Mouse (Mus musculus) spleen, adult 2 months (tissue): ENCODE measurements around the gene Bloc1s5.

ENCODE experiments used
- CTCF ChIP-seq: fragments of 200-500 bp; IDR thresholded peaks from 2 replicates; pipeline ENCODE4 v1.5.1; 2011; ENCODE audit warnings: mild to moderate bottlenecking, inconsistent platforms; ENCODE audit not compliant: insufficient read depth, insufficient read length, insufficient replicate concordance; ENCODE audit errors: extremely low read depth
- POLR2A ChIP-seq: fragments of 200-500 bp; IDR thresholded peaks from 2 replicates; pipeline ENCODE4 v1.6.1; 2011; ENCODE audit warnings: low read depth, low read length, inconsistent platforms

GRCm38 (mm10) chr13:38602243-38602832 lies 32.6 kb downstream of the Bloc1s5 start:
- TF ChIP-seq POLR2A (no peak), CTCF (no peak)
